Mouse (Mus musculus) midbrain, embryonic 11.5 days (tissue): ENCODE measurements around the gene Tssk1. TPM values are rescaled to one million over a fixed set of nuclear protein-coding genes. Genes with fewer than 3 reads are reported as not detected.
A peak's percentile ranks its signal among the peaks of the same experiment; 100 is the strongest.

Experiments
- ATAC-seq: fragments of 200-750 bp; cut with Nextera tagmentation; 2 replicates; pipeline ENCODE4 v1.8.0; 2017; ENCODE audit warnings: moderate TSS enrichment, moderate library complexity; ENCODE audit not compliant: low FRiP score
- DNase-seq: peaks from one replicate; pipeline ENCODE4 v3.0.0; 2015; ENCODE audit warnings: low spot score; ENCODE audit errors: missing footprints
- H3K27ac ChIP-seq: fragments of 300-500 bp; sonication (generic); 2 replicates; pipeline ENCODE4 v1.5.1; 2014; ENCODE audit warnings: low read depth, low read length
- H3K27me3 ChIP-seq: fragments of 300-500 bp; sonication (generic); 2 replicates; pipeline ENCODE4 v1.6.1; 2014; ENCODE audit warnings: mild to moderate bottlenecking, low read length, moderate library complexity, mixed read lengths; ENCODE audit not compliant: control insufficient read depth, insufficient read depth
- H3K36me3 ChIP-seq: fragments of 300-500 bp; sonication (generic); 2 replicates; pipeline ENCODE4 v1.6.1; 2014; ENCODE audit warnings: mild to moderate bottlenecking, low read length, moderate library complexity, mixed read lengths; ENCODE audit not compliant: control insufficient read depth, insufficient read depth
- H3K4me1 ChIP-seq: fragments of 300-500 bp; sonication (generic); 2 replicates; pipeline ENCODE4 v1.6.1; 2014; ENCODE audit warnings: low read length; ENCODE audit not compliant: control insufficient read depth, insufficient read depth
- H3K4me2 ChIP-seq: fragments of 300-500 bp; sonication (generic); 2 replicates; pipeline ENCODE4 v1.6.1; 2014; ENCODE audit warnings: mild to moderate bottlenecking, moderate library complexity
- H3K4me3 ChIP-seq: fragments of 300-500 bp; sonication (generic); 2 replicates; pipeline ENCODE4 v1.5.1; 2014; ENCODE audit warnings: low read depth, low read length
- H3K9ac ChIP-seq: fragments of 300-500 bp; sonication (generic); 2 replicates; pipeline ENCODE4 v1.6.1; 2014; ENCODE audit warnings: low read length
- H3K9me3 ChIP-seq: fragments of 300-500 bp; sonication (generic); 2 replicates; pipeline ENCODE4 v1.6.1; 2016; ENCODE audit warnings: low read length; ENCODE audit not compliant: control insufficient read depth
- WGBS: fragments of 180-500 bp; shearing (Covaris S2); extraction: QIAGEN DNeasy Blood & Tissue Kit; methylation state at CpG from one replicate; pipeline ENCODE4 v1.1.7; 2014; 5-methylcytosine and 5-hydroxymethylcytosine counted together
- polyA plus RNA-seq: library from polyadenylated mRNA; unstranded; fragments of >200 nt; fragmentation: Nextera tagmentation; extraction: Ambion mirVana; gene quantifications from 2 replicates; pipeline ENCODE4 v1.2.1, GENCODE M21; 2014

Tssk1 gene
- polyA plus RNA-seq, 1 experiment from 2014 or later, result not detected

- peak overlapping the region; percentile 99 for H3K9ac ChIP-seq
- H3K4me2 ChIP-seq, result peak overlapping the region; percentile 71
- ATAC-seq (no peak), DNase-seq (peak; percentile 79)
- WGBS, result 64% methylated on average over 2 of the region's 2 CpGs
- peaks cover 16% of the 10 kb centered on the region for H3K4me1 ChIP-seq
- no peaks in the 10 kb centered on the region for H3K27me3 ChIP-seq
- peak overlapping the region; percentile 94 for H3K4me3 ChIP-seq
- H3K27ac ChIP-seq, result no peak overlapping the region
- no peaks in the 10 kb centered on the region for H3K9me3 ChIP-seq
- H3K36me3 ChIP-seq, result no peaks in the 10 kb centered on the region
Observed at GRCm38 (mm10) chr16:17890342-17890727, 3.7 kb upstream of the Tssk1 start.

GRCm38 (mm10) chr16:17890917-17891566 lies 3.0 kb upstream of the Tssk1 start:
- no peaks in the 10 kb centered on the region for H3K27me3 ChIP-seq
- peak; percentile 66 for ATAC-seq
- no peaks in the 10 kb centered on the region for H3K36me3 ChIP-seq
- no peaks in the 10 kb centered on the region for H3K9me3 ChIP-seq
- under 1% methylated on average over 43 of the region's 44 CpGs for WGBS
- no peak for DNase-seq
- H3K4me2 ChIP-seq, result peak overlapping the region; percentile 71
- peak overlapping the region; percentile 94 for H3K4me3 ChIP-seq
- H3K9ac ChIP-seq, result peak overlapping the region; percentile 99
- H3K27ac ChIP-seq, result peak overlapping the region; percentile 87
- H3K4me1 ChIP-seq, result peaks cover 16% of the 10 kb centered on the region

- no peaks in the 10 kb centered on the region for H3K36me3 ChIP-seq
- H3K4me2 ChIP-seq, result peak within 1 kb of the TSS; percentile 71
- DNase-seq (peak; percentile 100), ATAC-seq (peak; percentile 98)
- peak within 1 kb of the TSS; percentile 87 for H3K27ac ChIP-seq
- H3K27me3 ChIP-seq, result no peaks in the 10 kb centered on the region
- H3K4me1 ChIP-seq, result peaks cover 16% of the 10 kb centered on the region
- H3K9me3 ChIP-seq, result no peaks in the 10 kb centered on the region
- H3K4me3 ChIP-seq, result peak within 1 kb of the TSS; percentile 94
- peak within 1 kb of the TSS; percentile 99 for H3K9ac ChIP-seq
- under 1% methylated on average over 37 of the region's 38 CpGs for WGBS
Observed at GRCm38 (mm10) chr16:17891567-17891959, 2.5 kb upstream of the Tssk1 start, which contains the start of gene Gm20518. Gene Gm20518 (minus strand): TSS chr16:17891671.

GRCm38 (mm10) chr16:17892606-17893005 lies 1.4 kb upstream of the Tssk1 start:
- Histone ChIP-seq H3K9ac (no peak overlapping the region), H3K4me1 (peaks cover 16% of the 10 kb centered on the region), H3K36me3 (no peaks in the 10 kb centered on the region), H3K4me2 (no peak overlapping the region), H3K4me3 (no peak overlapping the region), H3K27me3 (no peaks in the 10 kb centered on the region), H3K27ac (no peak overlapping the region), H3K9me3 (no peaks in the 10 kb centered on the region)
- ATAC-seq (no peak), DNase-seq (no peak)
- 83% methylated on average over 3 of the region's 3 CpGs for WGBS

- Histone ChIP-seq H3K36me3 (peaks cover 14% of the 10 kb centered on the region), H3K4me2 (no peak overlapping the region), H3K9me3 (no peaks in the 10 kb centered on the region), H3K4me3 (no peak overlapping the region), H3K27ac (no peak overlapping the region), H3K27me3 (no peaks in the 10 kb centered on the region), H3K4me1 (peaks cover 4% of the 10 kb centered on the region), H3K9ac (no peak overlapping the region)
- ATAC-seq (no peak), DNase-seq (peak; percentile 64)
Observed at GRCm38 (mm10) chr16:17896091-17896490, 2.1 kb downstream of the Tssk1 start.

- Histone ChIP-seq H3K27me3 (no peaks in the 10 kb centered on the region), H3K4me1 (no peaks in the 10 kb centered on the region), H3K9ac (no peak within 1 kb of the TSS), H3K36me3 (peaks cover 30% of the 10 kb centered on the region), H3K9me3 (no peaks in the 10 kb centered on the region), H3K4me2 (no peak within 1 kb of the TSS), H3K27ac (no peak within 1 kb of the TSS), H3K4me3 (no peak within 1 kb of the TSS)
- ATAC-seq, result no peak
- 91% methylated on average over 14 of the region's 14 CpGs for WGBS
- peak; percentile 59 for DNase-seq
Observed at GRCm38 (mm10) chr16:17898462-17898861, 4.4 kb downstream of the Tssk1 start, which contains the start of the genes Dgcr2 and Tssk2. Gene Dgcr2 (minus strand): TSS chr16:17898562. Gene Tssk2 (plus strand): TSS chr16:17898637.

DNA sequence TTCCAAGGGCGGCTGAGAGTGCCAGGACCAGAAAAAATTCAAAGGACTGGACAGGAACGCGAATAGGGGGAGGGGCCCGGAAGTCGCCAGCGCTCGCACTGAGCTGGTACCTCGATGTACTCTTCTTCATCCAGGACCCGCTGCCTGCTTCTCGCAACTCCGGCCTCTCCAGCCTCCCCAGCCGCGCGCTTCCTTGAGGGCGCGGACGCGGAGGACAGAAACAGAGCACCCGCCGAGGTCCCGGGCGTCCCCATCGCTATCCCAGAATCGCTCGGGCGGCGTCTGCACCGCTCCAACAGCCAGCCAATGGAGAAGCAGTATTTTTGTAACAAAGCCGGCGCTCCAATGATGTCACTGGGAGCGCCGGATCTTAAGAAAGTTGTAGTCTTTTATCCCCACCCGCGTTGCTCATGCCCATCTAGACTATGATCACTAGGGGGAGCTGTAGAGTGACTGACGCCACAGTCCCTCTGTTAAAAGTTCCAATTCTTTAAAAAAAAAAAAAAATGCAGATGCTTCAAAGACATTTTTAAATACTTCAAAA lies 17.1 kb downstream of the Tssk1 start, which contains the start of gene Ess2:
TSS of gene Ess2 (minus strand) at position 297 of the 544 bp plus-strand sequence.
- H3K27me3 ChIP-seq, result peaks cover 44% of the 10 kb centered on the region
- under 1% methylated on average over 35 of the region's 35 CpGs for WGBS
- peaks cover 17% of the 10 kb centered on the region for H3K4me1 ChIP-seq
- ATAC-seq (peak; percentile 93), DNase-seq (peak; percentile 99)
- H3K36me3 ChIP-seq, result peaks cover 8% of the 10 kb centered on the region
- no peak within 1 kb of the TSS; the same call in 1 of the 2 replicates for H3K27ac ChIP-seq
- H3K9me3 ChIP-seq, result no peaks in the 10 kb centered on the region
- peak within 1 kb of the TSS; percentile 67 for H3K9ac ChIP-seq
- H3K4me3 ChIP-seq, result peak within 1 kb of the TSS; percentile 52
- H3K4me2 ChIP-seq, result peak within 1 kb of the TSS; percentile 89

DNA sequence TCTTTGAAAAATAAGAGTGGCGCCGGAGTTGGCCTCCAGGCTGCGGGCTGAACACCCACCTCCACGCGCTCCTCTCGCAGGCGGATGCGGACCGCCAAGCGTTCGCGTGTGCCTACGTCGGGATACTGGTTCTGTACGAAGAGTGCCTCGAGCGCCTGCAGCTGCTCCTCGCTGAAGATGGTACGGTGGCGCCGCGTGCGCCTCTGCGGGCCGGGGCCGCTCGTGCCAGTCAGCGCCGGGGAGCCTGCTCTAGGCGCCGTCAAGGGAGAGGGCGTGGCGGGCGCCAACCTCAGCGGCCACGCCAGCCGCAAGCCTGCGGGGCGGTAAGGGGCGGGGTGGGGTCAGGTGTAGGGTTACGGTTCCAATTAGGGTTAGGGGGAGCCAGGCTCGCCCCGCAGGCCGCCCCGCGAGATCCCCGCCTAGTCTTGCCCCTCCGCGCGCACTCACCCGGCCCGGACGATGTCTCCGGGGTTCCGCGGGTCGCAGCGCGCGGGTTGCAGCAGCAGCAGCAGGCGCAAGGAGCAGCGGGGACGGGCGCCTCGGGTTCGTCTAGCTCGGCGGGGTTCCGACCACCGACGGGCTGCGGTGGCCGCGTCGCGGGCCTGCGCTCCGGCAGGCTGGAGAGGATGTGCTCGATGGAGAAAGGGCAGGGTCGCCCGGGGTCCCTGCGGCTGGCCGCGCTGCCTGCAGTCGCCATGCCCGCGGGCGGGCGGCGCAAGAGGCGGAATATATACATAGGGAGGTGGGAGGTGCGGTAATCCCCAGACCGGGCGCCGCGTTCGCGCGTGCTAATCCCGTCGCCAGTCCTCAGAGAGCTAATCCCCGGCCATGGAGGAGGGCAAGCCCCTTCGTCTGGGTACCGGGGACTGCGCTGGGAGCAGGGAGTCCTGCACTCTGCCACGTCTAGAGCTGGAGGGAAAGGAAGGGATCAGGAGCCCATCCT lies 20.6 kb downstream of the Tssk1 start, which contains the start of gene Gsc2:
TSS of gene Gsc2 (minus strand) at position 753 of the 943 bp plus-strand sequence.
- Histone ChIP-seq H3K27me3 (peaks cover 67% of the 10 kb centered on the region), H3K27ac (no peak within 1 kb of the TSS), H3K4me2 (peak within 1 kb of the TSS; percentile 49), H3K9ac (peak within 1 kb of the TSS; percentile 38; the same call in 1 of the 2 replicates), H3K4me1 (peaks cover 17% of the 10 kb centered on the region), H3K9me3 (no peaks in the 10 kb centered on the region), H3K36me3 (no peaks in the 10 kb centered on the region), H3K4me3 (peak within 1 kb of the TSS; percentile 32)
- ATAC-seq, result 0 out of 2 replicates have a peak, but pooled peaks have one; percentile 12
- DNase-seq, result peak; percentile 91
- WGBS, result under 1% methylated on average over 103 of the region's 106 CpGs
